Mouse (Mus musculus) cerebellum, adult 2 months (tissue): ENCODE data around the gene Fdps.

ENCODE experiments used
- CTCF ChIP-seq: fragments of 200-500 bp; IDR thresholded peaks from 2 replicates; pipeline ENCODE4 v1.5.1; 2011; ENCODE audit warnings: low read depth, mild to moderate bottlenecking, control low read depth, low read length, moderate library complexity, borderline replicate concordance; ENCODE audit not compliant: insufficient read depth
- POLR2A ChIP-seq: fragments of 200-500 bp; IDR thresholded peaks from 2 replicates; pipeline ENCODE4 v1.6.1; 2011; ENCODE audit warnings: low read length, control low read depth, borderline replicate concordance; ENCODE audit not compliant: insufficient read depth

DNA sequence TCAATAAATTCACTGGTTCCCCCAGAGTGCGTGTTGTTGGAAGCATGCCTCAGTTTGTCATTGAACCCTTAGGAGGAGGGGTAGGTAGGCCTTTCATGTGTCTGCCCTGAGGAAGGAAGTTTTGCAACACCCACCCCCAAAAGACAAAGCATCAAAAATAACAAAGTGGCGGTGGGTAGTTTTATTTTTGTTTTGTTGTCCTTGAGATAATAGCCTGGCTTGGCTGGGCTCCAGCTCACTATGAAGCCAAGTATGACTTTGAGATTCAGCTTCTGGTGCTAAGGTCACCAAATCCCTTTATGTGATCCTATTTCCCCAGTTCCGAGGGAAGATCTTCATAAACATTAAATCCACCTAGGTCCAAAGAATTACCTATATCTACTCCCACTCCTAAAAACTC, 22.5 kb upstream of the Fdps start:
- TF ChIP-seq CTCF (no peak), POLR2A (no peak)
